Mouse (Mus musculus): ENCODE measurements around the gene Micu1.

- TF ChIP-seq HCFC1 (IDR thresholded peaks at IDR 0.05; ENCODE audit: borderline replicate concordance, insufficient read depth, low read length) = no peak
- no peak for TF ChIP-seq MAFK (IDR thresholded peaks at IDR 0.05; ENCODE audit: insufficient read depth, low read depth, low read length)
- no peak for TF ChIP-seq CHD2 (IDR thresholded peaks at IDR 0.05; ENCODE audit: low read depth, low read length)
These were observed 161.3 kb downstream of the Micu1 start for GRCm38 (mm10) chr10:59863620-59864019.
